Mouse (Mus musculus) lung, postnatal 25 days (tissue): ENCODE data around the gene Pbld2.
A peak's percentile ranks its signal among the peaks of the same experiment; 100 is the strongest.
"Not testable (repeated sequence)": the region's sequence is repeated elsewhere in the genome, so short reads cannot be mapped to it uniquely, and the experiment has no call there.

Experiments used
- DNase-seq: peaks from one replicate; pipeline ENCODE4 v3.0.0; 2022; ENCODE audit warnings: low spot score

Gene Pbld2

DNA sequence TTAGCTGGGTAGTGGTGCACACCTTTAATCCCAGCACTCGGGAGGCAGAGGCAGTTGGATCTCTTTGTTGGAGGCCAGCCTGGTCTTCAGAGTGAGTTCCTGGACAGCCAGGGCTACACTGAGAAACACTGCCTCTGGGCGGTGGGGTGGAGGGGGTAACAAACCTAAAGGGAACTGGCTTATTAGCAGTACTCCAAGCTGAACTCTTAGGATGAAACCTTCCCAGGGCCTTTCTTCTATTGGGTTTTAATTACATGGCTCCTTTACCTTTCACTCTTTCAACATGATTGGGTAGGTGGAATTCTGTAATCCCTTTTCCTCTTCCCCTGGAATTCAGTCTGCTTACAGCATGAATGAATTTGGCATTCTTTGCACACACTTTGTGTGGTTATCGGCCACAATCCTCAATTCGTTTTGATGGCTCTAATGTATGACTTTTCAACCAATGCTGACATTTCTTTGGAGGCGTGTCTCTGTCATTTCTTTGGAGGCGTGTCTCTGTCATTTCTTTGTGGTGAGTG is 1.4 kb downstream of the Pbld2 start:
- no peak for DNase-seq

- DNase-seq, result no peak
Observed at GRCm38 (mm10) chr10:63026156-63026794, 2.2 kb downstream of the Pbld2 start.

GRCm38 (mm10) chr10:63026795-63027160 is 2.7 kb downstream of the Pbld2 start:
- no peak for DNase-seq

DNA sequence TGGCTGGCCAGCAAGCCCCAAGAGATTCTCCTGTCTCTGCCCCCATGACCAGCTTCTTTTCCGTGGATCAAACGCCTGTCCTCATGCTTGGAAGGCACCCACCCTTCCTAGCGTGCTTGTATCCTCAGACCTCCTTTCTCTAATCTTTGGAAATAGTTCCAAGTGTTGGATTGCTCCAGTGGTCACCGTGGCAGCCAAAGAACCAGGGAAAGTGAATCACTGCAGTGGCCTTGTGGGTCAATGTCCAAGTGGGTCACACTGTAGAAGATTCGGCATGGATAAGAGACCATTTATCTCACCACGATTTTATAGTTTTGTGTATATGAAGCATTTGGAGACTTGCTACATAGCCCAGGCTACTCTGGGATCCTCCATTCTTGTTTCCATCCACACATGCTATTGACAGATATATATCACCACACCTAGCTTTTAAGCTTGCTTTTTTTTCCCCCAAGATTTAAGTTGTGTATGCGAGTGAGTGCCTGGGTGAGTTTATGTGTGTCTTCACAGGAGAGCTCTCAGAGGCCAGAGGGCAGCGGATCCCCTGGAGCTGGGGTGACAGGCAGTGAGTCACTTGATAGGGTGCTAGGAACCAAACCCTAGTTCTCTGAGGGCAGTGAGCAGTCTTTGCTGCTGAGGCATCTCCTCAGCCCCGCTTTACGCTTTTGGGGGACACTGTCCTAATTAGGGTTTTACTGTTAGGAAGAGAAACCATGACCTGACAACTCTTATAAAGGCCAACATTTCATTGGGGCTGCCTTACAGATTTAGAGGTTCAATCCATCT is 3.5 kb downstream of the Pbld2 start:
- no peak for DNase-seq

DNA sequence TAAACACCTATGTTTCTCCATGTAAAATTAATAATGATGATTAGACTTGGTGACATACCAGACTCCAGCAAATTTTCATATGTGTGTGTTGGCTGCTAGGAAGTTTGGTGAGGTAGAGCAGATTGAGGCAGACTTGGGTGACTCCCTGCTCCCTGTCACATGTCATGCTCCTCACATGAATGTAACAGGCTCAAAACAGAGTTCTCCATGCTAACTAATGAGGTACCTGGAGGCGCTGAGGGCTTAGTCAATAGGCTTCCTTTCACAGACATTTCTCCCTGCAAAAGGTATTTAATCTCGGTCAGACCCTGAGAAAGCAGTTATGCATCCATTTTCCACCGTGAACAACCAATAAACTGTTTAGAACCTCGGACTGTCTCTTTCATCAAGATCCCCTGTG is 4.3 kb downstream of the Pbld2 start:
- no peak for DNase-seq

DNA sequence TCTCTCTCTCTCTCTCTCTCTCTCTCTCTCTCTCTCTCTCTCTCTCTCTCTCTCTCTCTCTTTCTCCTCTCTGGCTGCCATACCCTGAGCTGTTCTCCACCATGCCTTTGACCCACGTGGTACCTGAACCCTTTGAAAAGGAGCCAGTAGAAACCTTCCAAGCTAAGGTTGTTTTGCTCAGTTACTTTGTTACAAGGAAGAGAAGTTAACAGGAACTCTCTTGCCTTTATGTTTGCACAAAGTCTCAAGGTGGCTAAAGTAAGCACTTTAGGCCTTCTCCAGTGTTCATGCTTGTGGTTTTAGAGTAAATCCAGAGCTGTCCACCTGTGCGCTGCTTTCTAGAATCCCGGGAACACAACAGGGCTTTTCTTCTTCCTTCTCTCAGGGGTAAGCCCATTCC is 8.2 kb downstream of the Pbld2 start:
- peak; percentile 84 for DNase-seq

DNA sequence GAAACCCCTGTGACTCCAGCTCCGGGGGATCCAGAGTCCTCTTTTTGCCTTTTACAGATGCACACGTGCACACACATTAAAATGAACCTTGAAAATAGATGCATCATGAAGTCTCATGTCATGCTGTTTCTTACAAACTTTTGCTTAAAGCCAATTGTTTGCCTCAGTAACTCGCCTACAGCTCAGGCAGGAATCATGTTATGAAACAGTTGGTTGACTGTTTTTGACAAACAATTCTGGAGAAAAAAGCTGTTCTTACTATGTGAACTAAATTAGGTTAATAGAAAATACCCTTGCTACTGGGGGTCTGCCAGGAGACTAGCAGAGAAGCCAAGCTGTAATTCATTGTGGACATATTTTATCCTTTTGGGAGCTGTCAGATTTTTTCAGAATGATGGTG is 8.8 kb downstream of the Pbld2 start:
- DNase-seq, result no peak

- no peak for DNase-seq
Observed at GRCm38 (mm10) chr10:63038571-63039320, 14.6 kb downstream of the Pbld2 start.

GRCm38 (mm10) chr10:63039867-63040628 is 15.9 kb downstream of the Pbld2 start:
- no peak for DNase-seq

- no peak for DNase-seq
Observed at GRCm38 (mm10) chr10:63043154-63043553, 19.0 kb downstream of the Pbld2 start.

- DNase-seq, result no peak
Observed at GRCm38 (mm10) chr10:63047751-63048150, 23.6 kb downstream of the Pbld2 start.

GRCm38 (mm10) chr10:63049106-63049505 is 25.0 kb downstream of the Pbld2 start:
- no peak for DNase-seq

GRCm38 (mm10) chr10:63051267-63051666 is 27.2 kb downstream of the Pbld2 start:
- no peak for DNase-seq

- DNase-seq, result no peak
Observed at GRCm38 (mm10) chr10:63052011-63052410, 27.9 kb downstream of the Pbld2 start.

- DNase-seq, result no peak
Observed at GRCm38 (mm10) chr10:63053007-63053406, 28.9 kb downstream of the Pbld2 start.

DNA sequence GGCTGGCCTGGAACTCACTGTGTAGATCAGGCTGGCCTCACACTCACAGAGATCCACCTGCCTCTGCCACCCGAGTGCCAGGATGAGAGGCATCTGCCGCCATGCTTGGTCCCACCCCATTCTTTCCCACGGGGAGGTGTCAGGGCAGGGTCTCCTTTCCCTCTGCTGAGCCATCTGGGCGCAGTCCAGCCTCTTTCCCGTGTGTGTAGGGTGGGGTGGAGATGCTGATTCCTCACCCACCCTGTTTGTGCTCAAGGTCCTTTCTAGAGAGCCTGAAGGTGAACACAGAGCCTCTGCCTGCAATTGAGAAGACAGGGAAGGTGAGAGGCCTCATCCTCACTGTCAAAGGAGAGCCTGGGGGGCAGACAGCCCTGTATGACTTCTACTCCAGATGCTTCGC is 30.0 kb downstream of the Pbld2 start:
- not testable (repeated sequence) for DNase-seq

- no peak for DNase-seq
Observed at GRCm38 (mm10) chr10:63054586-63054985, 30.5 kb downstream of the Pbld2 start.

DNA sequence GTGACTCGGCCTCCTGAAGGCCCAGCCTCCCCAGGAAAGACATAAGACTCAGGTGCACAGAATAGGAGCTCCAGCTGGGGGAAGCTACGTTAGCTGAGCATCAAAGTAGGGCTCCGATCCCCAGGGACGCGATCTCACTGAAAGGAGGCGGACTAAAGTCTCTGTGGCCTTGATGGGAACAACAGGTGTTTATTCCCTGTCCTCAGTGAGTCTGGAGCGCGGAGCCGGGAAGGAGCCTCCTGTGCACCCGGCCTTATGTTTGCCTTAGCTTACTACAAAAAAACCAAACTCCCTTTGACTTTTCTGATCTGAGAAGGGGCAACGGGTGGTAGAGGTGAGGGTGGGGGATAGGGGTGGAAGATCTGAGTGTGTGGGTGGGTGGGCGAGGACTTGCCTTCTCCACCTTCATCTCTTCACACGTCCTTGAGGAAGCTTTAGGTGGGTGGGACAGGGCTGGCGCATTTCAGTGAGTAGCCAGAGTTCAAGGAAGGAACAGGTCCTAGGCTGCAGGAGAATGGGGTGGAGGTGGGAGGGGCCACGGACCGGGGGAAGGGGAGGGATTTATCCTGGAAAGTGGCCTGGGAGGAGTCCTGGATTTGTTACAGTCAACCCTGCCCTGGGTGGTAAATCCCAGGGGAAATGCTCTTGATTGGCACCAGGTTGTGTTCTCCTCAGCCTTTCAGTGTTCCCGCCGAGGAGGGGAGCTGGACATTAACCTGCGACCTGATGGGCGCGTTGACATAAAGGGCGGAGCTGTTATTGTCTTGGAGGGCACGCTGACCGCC is 33.0 kb downstream of the Pbld2 start:
- peak; percentile 41 for DNase-seq

DNA sequence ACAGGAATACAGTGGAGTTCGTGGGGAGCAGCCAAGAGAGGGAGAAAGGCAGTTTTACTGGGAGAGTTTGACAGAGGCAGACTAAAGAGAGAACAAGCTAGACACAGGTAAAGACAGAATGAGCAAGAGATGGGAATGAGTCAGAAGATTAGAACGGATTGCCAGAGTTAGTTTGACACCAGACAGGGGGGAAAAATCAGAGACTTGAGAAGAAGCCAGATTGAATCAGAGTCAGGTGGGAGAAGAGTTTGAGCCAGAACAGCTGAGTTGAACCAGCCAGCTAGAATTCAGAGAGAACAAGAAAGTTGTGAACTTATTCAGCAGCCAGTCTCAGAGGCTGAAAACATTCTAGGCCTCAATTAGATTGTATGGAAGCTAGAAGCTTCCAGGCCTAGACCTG is 35.7 kb downstream of the Pbld2 start, which contains the start of gene Pbld1:
Gene Pbld1, plus strand, starts transcription at position 301 of the 400 bp plus-strand sequence.
- no peak for DNase-seq

DNA sequence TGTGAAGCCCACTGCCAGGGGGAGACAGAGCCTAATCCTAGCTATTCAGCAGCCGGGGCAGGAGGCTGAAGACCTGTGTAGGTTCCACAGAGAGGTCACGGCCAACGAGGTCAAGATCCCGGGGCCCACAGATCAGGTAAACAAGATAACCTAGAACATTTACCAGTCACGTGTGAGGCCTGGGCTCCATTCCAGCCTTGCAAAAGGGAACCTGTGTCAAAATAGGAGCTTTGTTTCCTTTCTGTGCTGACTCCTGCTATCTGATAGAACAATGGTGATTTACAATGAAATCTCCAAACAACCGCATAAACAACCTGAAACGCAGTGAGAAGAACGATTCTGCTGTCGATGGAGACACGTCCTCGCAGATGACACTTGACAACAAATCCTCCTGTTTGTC is 36.3 kb downstream of the Pbld2 start:
- DNase-seq, result peak; percentile 70

- DNase-seq, result no peak
Observed at GRCm38 (mm10) chr10:63061266-63061665, 37.2 kb downstream of the Pbld2 start.
